Mouse (Mus musculus) ES-Bruce4 (cell line): ENCODE measurements around the gene Pnmal1.

Source experiments
- CTCF ChIP-seq: IDR thresholded peaks from one replicate; pipeline ENCODE4 v1.8.1; 2011; ENCODE audit warnings: low read depth, low read length
- EP300 ChIP-seq: IDR thresholded peaks from 2 replicates; pipeline ENCODE4 v1.6.1; 2011; ENCODE audit warnings: low read depth, low read length; ENCODE audit not compliant: insufficient read depth
- POLR2A ChIP-seq: IDR thresholded peaks from one replicate; pipeline ENCODE4 v1.8.1; 2011; ENCODE audit warnings: low read length; ENCODE audit not compliant: insufficient read depth

DNA sequence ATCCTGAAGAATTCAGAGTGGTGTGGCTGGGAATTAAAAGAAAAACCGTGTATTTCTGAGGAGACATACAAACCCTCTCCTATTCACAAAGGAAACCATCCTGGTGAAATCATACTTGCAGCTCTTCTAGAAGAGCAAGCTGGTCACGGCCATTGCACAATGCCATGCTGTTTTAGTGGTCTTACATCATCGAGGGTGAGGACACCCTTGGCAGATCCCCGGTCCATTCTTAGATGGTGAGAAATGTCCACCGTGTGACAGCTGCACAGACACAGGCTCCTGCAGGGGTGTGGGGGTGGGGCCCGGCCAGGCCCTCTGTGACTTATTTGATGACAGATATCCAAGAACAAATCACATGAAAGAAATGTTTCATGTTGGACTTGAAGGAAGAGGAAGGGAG is 14.5 kb downstream of the Pnmal1 start:
- no peak for TF ChIP-seq POLR2A
- no peak for TF ChIP-seq EP300
- no peak for TF ChIP-seq CTCF
